Mouse (Mus musculus) embryo, embryonic 10.5 days (tissue): Measurements from ENCODE around the gene Ccdc84.

ENCODE experiments used
- DNase-seq: peaks from one replicate; pipeline ENCODE4 v3.0.0-alpha.2; 2015; ENCODE audit warnings: low spot score

Gene Ccdc84

GRCm38 (mm10) chr9:44361190-44361917 lies 57.0 kb downstream of the Ccdc84 start, which contains the start of gene Vps11:
Gene Vps11, minus strand, starts transcription at chr9:44361670.
- peak; percentile 98 for DNase-seq
